Mouse (Mus musculus): ENCODE results near the gene Iqcf1.
A peak's percentile ranks its signal among the peaks of the same experiment; 100 is the strongest.

Iqcf1 gene

DNA sequence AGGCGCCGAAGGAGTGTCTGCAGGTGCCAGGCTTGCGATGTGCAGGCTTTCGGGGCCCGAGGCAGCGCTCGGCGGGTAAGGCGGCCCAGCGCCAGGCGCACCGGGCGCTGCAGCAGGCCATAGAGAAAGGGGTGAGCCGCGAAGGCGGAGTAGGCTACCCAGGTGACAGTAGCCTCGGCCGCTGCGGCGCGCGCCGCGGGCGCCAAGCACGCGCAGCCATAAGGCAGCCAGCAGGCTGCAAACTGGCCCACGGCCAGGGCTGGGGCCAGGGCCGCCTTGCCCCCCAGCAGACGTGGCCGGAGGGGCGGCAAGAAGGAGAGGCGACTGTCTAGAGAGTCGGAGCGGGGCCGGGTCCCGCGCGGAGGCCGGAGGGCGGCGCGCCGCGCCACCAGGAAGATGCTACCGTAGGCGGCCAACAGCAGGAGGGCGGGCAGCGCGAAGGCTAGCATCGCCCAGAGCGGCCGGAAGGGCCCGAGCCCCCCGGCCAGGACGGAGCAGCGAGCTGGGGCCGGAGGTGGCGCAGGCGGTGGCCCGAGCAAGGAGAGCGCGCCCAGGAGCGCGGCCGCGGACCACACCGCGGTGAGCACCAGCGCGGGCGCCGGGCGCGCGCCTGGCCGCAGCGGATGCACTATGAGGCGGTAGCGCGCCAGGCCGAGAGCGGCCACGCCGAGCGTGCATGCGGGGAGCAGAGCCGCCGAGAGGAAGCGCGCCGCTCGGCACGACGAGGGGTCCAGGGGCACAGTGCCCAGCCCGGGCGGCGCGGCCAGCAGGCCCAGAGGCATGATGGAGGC lies 34.8 kb upstream of the Iqcf1 start:
- DNase-seq (ENCODE audit: low read depth, low spot score) = no peak

DNA sequence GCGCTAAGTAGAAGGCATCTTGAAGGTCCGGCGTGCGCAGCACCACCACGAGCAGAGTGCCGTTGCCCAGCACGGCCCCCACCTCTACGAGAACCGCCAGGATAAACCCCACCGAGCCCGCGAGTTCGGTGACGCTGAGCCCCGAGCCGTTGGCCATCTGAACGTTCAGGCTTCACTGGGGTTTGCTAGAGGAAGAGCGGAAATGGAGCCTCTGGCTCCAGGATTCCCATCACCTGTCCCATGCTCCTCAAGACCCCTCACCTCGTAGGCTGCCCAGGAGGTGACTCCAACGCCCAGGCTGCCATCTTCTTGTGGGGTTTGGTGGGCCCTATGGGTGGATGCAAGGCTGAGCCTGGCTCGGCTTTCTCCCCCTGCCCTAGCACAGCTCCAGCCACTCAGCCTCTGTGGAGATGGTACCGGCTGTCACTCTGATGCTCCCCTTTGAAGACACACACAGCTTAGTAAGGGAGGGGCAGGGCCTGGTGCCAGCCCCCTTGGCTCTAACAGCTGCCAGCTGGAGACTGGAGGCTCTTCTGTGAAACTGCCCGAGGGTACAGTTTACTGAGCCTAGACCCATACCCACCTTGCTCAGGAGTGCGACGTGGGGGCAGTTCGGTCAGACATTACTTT lies 34.1 kb upstream of the Iqcf1 start, which contains the start of gene Gpr62:
Gene Gpr62 (minus strand): TSS at position 368 of the 630 bp plus-strand sequence.
- no peak for DNase-seq (ENCODE audit: low read depth, low spot score)

DNA sequence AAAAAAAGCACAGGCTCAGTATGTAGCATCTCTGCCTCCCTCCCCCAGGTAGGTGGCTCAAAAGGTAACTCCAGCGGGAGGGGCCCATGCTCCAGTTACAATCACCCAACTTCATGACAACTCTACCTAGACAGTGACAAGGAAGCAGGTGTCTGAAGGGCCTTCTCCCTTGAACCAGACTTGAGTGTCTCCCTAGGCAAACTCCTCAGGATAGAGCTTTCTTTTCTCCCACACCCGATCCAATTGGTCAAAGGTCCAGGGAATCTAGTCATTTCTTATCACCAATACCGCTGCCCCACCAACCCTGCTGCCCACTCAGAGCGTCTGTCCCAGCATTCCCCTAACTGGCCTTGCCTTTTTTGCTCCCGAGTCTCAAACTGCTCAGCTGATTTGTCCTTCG lies 33.0 kb upstream of the Iqcf1 start:
- DNase-seq (ENCODE audit: low read depth, low spot score) = no peak

DNA sequence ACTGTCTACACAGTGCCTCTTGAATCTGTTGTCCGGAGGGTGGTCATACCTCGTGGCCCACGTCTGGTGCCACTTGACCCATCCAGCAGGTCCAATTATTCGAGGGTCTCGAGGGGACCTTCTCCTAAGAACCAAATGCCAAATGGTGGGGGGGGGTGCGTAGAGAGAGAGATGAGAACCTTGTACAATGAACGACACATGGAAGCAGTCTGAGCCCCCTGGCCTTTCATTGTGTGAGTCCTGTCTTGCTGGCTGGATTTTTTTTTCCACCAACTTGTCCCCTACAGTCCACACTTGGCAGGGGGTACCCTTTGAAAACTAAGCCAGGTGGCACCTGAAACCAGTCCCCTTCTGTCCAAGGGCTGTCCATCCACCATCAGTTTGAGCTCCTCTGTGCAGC lies 32.0 kb upstream of the Iqcf1 start:
- DNase-seq (ENCODE audit: low read depth, low spot score) = no peak

DNA sequence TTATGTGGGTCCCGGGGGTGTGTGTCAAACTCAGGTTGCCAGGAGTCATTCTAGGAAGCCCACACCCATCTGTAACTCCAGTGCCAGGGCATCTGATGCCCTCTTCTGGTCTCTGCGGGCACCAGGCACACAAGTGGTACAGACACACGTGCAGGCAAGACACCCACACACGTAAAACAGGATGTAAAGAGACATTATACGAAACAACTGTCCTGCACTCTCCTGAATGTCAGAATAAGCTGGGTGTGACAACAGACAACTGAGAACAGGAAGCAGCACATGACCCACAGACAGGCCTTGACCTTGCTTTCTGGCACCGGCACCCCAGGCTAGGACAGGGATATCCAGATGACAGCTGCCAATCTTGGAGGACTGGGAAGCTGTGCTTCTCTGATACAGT lies 30.4 kb upstream of the Iqcf1 start:
- peak; percentile 57 for DNase-seq (ENCODE audit: low read depth, low spot score)

DNA sequence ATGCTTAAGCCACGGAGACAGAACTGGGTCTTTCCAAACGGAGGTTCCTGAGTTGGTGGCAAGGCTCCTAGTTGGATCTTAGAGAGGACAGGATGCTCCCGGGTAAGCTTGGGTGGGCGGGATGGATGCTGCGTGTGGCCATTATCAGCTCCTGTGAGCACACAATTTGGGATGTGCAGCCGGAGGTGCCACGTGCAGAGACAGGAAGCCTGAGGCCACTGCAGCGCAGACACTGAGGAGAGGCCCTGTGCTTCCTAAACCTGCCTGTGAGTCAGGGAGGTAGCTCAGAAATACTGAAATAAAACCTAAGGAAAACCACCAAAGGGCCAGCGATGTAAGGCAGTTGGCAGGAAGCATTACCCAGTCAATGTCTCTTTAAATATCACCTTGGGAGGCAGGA lies 30.0 kb upstream of the Iqcf1 start:
- no peak for DNase-seq (ENCODE audit: low read depth, low spot score)

DNA sequence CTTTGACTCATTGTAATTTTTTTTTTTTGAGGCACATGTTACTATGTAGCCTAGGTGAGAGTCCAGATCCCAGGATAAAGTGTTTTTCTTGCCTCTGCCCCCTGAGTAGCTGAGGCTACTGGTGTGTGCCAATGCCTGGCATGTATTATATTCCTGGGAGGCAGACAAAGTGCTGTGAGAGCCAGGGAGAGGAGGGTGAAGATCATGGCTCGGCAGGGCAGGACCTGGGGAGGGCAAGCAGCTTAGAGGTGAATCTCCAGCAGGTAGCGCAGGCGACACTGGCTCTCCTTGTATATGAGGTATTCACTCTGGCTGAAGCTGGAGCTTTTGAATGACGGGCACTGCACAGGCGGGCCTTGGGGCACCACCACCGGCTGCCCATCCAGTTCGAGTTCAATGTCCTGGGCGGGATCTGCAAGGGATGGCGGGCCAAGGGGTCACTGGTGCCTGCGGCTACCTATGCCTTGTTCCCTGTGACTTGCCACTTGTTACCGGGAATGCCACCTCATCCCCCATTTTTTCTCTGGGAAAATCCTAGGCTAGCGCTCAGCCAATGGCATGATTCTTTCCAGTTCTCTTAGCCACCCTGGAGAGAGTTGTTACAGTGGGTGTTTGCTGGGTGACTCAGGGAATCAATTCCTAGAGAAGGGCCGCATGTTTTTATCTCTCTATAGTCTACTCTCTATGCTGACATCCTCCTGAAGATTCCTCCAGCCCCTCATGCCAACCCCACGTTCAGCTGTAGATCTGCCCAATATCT lies 28.6 kb upstream of the Iqcf1 start:
- no peak for DNase-seq (ENCODE audit: low read depth, low spot score)

DNA sequence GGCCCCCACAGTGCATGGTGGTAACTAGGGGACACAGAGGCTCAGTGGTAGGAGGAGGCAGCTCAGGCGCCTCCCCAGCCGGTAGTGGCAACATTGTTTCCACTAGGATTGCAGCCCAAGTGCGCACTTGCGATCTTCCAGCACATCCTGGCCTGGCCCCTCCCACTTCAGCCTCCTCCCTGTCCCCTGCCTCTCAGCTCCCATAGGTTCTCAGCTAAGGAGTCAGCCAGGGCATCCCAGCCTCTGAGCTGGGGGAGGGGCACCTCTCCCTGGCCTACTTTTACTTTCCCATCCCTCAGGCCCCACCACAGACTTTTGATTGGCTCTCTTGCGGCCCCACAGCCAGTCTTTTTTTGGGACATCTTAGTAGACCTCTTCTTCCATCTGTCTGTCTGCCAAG lies 27.9 kb upstream of the Iqcf1 start:
- DNase-seq (ENCODE audit: low read depth, low spot score) = no peak

DNA sequence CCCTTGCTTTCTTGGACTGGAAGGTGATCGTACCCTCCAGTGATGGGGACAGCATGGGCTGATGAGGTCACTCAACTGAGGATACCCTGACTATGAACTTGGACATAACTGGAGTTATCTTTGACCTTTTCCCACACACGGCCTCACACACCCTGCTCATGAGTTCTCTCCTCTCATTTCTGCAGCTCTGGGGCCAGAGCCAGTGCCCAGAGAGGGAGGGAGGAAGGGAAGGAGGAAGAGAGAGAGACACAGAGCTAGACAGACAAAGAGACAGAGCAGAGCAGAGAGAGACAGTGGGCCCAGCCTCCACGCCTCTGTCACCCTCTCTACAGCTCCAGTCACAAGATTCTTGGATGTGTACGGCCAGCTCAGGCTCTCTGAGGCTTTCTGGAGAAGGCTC lies 27.4 kb upstream of the Iqcf1 start:
- DNase-seq (ENCODE audit: low read depth, low spot score) = no peak

DNA sequence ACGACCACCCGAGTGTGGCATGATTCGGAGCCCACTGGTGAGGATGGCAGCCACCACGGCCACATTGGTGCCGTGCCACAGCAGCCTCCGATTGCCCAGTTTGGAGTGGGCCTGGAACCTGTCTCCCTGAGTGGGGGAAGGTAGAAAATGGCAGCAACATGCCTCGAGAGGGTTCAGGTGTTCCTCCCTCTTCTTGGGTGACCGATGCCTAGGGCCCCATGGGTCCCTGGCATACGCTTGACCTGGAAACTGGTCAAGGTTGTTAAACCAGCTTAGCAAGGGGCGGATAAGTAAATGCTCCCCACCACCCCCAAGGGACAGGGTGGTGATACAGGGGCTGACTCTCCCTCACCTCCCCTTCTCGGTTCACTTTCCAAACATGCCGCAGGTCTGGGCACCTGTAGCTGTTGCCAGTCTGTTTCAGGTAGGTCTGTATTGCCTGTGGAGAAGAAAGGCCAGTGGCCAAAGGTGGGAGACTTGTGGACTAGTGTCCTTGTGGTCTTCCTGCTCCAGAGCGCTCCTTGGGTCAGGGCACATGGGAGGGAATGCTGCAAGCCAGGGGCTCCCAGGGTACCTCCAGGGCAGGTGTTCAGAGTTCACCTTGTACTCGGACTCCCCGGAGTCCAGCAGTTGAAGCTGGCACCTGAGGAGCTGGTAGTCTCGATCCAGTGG lies 26.6 kb upstream of the Iqcf1 start:
- no peak for DNase-seq (ENCODE audit: low read depth, low spot score)

DNA sequence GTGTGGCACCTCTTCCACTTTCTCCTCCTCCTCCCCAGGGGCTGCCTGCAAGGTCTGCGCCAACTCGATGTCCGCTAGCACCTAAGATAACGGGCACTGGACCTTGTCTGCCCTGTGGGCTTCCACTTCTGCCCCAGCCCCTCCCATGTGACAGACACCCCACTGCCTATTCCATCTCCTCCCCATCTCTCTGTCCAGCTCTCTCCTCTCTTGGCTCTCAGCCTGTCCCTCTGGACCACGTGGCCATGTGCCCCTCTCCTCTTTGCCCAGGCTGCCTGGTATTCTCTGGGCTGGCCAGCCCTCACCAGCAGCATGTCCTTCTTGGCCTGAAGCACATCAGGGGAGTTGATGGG lies 26.0 kb upstream of the Iqcf1 start:
- DNase-seq (ENCODE audit: low read depth, low spot score) = no peak

DNA sequence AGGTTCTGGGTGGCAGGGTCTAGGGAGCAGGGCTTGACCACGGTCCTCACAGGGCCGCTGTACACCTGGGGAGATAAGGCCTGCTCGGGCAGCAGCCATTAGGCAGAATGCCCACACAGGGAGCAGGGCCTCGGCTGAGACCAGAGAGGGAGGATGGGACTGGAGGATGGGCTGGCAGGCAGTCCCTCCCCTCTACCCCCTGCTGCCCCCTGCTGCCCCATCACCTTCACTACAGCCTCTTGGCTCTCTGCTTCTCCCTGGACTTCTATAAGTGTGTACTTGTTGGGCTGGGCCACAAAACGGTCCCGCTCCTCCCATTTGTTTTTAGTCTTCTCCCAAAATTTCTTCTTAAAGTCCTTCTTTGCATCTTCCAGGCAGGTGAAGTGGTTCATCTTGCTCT lies 25.3 kb upstream of the Iqcf1 start:
- DNase-seq (ENCODE audit: low read depth, low spot score) = peak; percentile 88

DNA sequence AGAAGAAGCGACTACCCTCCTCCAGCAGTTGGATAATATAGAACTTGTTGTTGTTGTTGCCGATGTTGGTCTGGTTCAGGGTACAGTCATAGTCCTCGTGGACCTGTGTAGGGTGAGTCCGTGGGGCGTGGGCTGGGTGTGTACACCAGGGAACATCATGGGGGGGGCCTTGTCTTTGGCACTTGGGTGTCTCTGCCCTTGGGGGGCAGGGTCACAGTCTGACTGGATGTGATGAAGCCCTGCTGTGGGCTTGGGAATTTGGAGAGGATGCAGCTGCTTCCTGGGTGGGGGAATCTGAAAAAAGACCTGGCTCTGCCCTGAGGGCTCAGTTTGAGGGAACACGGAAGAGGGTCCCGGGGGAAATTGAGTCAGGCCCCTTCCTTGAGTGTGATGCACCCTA lies 24.7 kb upstream of the Iqcf1 start:
- peak; percentile 67 for DNase-seq (ENCODE audit: low read depth, low spot score)

DNA sequence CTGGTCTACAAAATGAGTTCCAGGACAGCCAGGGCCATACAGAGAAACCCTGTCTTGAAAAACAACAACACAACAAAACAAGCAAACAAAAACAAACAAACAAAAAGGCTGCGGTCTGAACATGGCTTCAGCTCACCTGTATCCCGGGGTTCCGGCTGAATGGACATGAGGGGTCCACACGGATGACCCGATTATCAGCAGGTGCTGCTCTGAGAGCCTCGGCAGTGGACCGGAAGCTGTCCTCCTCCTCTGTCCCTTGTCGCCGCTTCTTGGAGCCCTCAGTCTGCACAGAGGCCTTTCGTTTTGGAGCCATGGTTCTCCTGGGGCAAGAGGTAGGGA lies 24.1 kb upstream of the Iqcf1 start, which contains the start of gene Rrp9:
Gene Rrp9 (plus strand): TSS at position 301 of the 339 bp plus-strand sequence.
- no peak for DNase-seq (ENCODE audit: low read depth, low spot score)

DNA sequence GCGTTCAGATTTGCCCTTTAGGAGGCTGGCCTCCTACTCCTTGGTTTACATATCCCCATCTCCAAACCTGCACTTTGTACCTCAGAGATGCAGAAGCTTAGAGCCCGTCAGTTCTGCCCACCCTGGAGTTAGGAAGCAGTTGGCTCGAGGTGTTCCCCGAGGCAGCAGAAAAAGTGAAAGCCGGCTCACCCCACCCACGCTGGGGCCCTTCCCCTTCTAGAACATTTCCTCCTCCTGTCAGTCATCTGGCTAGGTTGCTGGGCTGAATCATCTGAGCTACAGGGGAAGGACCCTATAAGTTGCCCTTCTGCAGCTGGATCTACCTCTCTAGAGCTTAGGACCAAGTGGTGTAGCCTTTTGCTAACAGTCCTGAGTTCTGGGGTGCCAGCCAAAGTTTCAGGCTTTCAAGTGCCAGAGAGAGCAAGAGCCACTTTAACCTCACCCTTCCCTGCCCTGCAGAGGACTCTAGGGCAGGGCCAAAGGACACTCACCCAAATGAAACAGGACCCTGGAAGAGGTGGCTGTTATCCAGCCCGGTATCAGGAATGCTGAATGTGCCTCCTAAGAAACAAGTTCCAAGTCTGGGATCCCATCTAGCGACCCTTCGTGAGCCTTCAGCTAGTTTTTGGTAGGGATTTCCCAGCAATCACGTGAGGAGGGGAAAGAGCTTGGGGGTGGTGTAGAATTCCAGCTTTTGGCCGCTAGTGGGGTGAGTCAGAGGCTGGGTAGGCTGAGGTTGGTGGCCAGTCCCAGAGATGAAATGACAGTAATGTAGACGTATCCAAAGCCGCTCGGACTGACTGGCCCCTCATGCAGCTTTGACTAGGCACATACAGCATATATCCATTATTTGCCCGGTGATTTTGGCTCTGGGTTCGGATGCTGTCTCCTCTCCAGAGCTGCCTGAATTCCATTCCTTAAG lies 23.5 kb upstream of the Iqcf1 start:
- peak; percentile 88 for DNase-seq (ENCODE audit: low read depth, low spot score)

DNA sequence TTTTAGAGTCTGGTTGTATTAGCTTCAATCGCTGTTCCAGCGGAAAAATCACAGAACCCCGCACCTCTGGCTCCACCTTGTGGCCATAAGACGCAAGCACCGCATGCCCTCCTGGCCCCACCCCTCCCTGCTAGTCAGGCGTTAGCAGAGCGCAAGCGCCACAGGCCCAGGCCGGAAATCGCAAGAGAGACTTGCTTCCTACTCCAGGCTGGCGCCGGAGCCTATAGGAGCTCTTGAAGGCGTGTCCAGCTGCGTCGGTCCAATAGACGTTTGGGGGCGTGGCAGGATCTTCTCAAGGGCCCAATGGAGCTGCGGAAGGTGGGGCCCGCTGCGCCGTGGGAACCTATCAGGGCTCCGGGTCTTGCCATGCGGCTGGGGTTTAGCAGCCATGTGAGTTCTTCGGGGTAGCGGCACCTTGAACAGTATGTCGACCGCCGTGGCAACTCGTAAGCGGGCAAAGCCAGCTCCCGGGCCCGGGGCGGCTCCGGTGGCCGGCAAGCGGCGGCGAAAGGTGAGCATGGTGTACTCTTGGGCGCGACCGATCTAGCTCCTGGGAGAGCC lies 22.8 kb upstream of the Iqcf1 start, which contains the start of gene Parp3:
Gene Parp3 (minus strand): TSS at position 26 of the 561 bp plus-strand sequence.
- peak; percentile 100 for DNase-seq (ENCODE audit: low read depth, low spot score)

DNA sequence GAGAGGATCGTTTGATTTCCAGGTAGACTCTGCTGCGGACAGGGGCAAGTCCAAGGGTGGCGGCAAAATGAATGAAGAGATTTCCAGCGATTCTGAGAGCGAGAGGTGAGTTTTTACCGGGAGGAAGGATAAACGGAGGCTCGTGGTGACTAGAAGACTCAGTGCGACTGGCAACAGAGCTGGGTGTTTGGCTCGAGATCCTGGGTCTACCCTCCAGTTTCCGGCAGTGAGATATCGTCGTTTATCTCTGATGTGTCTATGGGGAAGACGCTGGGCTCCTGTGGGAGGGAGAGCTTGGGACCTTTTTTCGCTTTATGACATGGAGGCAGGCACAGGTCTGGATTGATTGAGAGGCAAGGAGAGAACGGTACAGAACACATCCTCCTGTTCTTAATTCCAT lies 22.1 kb upstream of the Iqcf1 start:
- peak; percentile 14 for DNase-seq (ENCODE audit: low read depth, low spot score)

DNA sequence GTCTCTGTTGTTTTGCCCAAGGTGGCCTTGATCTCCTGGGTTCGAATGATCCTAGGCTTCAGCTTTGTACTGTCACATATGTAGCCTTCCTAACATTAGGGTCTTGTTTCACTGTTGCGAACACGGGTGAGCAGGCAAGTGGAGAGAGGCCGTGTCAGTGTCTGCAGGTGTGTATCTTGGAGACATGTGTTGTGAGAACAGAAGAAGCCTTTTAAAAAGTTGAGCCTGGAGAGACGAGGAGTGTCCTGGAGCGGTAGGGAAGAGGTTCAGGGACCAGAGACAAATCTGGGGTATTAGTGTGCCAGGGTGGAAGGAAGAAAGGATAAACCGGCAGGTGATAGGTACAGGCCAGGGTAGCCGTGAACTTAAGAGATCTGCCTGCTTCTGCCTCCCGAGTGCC lies 21.7 kb upstream of the Iqcf1 start:
- no peak for DNase-seq (ENCODE audit: low read depth, low spot score)

DNA sequence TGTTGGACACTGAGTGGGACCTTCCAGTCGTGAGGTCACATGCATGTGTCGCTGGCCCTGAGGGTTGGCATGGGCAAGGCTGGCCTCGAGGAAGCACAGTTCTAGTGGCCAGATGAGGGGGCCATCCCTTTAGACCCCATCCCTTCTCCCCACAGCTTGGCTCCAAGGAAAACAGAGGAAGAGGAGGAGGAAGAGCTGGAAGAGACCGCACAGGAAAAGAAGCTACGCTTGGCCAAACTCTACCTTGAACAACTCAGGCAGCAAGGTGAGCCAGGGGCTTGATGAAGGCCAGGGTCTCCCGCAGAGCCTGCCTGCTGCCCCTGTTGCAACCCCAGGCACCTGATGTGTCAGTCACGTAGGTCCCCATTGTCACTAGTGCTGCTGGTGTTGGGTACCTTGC lies 19.2 kb upstream of the Iqcf1 start:
- no peak for DNase-seq (ENCODE audit: low read depth, low spot score)

DNA sequence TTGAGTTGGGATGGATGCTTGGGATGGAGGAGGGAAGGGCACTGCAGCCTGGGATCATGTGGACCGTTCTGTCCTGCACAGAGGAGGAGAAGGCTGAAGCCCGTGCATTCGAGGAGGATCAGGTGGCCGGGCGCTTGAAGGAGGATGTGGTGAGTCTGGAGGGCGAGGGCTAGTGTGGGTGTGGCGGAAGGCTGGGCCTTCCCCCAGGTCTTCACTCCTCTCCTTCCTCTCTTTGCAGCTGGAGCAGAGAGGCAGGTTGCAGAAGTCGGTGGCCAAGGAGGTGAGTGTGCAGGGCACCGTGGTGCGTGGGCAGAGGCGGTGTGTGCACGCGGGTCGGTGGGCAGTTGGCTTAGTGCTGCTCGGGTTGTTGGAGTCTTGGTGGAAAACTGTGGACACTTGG lies 18.7 kb upstream of the Iqcf1 start:
- no peak for DNase-seq (ENCODE audit: low read depth, low spot score)

DNA sequence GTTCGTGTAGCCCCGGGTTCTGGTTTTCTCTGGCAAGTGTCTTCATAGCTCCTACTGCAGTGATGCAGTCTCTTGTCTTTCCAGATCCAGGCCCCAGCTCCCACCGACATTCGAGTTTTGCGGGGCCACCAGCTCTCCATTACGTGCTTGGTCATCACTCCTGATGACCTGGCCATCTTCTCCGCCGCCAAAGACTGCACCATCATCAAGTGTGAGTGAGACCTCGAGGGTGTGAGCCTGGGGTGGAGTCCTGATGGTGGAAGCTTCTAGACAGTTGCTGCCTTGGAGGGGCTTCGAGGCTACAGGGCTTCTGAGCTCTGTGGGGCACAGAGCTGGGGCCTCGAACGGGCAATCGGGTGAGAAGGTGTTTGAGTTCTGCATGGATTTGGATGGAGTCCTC lies 18.1 kb upstream of the Iqcf1 start:
- DNase-seq (ENCODE audit: low read depth, low spot score) = no peak

Data from A20 (cell line).